Mouse (Mus musculus): ENCODE results near the gene Ccndbp1.
"Not testable (repeated sequence)": the region's sequence is repeated elsewhere in the genome, so short reads cannot be mapped to it uniquely, and the experiment has no call there.

Gene Ccndbp1

DNA sequence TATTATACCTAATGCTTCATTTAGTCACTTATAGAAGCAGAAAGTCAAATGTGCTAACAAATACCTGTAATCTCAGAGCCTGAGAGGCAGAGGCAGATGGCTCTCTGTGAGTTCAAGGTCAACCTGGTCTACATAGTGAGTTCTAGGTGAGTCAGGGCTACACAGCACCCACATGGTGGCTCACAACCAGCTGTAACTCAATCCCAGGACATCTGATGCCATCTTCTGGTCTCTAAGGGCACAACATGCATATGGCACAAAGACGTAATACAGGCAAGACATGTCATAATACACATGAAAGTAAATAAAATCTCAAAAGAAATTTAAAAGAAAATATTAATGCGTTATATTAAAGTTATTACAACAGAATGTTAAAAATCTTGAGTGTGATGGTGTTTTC lies 4.6 kb upstream of the Ccndbp1 start:
- peak; percentile 69 for DNase-seq (ENCODE audit: low read depth, low spot score)

DNA sequence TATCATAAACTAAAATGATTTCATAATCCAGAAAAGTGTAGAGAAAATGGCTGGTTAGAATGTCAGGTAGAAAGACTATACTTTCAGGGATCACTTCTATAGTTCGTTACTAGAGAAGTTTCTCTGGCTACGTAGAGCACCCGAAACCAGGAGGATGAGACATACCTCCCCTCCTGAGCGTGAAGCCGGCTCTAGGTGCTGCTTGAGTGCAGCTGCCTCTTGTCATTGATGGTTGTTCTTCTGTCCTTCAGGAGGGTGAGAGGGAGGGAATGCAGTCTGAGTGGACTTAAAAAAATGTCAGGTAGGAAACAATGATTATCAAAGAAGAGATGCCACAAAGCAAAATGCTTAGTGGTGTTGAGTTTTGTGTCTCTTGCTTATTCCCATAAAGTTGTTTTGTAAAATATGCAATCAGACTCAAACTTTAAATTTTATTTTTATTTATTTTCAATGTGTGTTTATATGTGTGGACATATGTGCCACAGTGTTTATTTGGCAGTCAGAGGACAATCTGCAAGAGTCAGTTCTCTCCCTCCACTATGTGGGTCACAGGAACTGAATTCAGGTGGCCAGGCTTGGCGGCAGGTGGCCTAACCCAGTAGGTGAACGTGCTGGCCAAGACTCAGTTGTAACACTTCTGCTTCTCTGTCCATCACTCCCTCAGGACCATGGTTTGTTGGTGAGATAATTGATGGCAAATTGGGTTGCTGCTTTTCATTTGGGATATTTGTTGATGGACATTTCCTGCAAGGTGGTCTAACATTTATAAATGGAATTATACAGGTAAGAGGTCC lies 4.0 kb upstream of the Ccndbp1 start:
- no peak for DNase-seq (ENCODE audit: low read depth, low spot score)

DNA sequence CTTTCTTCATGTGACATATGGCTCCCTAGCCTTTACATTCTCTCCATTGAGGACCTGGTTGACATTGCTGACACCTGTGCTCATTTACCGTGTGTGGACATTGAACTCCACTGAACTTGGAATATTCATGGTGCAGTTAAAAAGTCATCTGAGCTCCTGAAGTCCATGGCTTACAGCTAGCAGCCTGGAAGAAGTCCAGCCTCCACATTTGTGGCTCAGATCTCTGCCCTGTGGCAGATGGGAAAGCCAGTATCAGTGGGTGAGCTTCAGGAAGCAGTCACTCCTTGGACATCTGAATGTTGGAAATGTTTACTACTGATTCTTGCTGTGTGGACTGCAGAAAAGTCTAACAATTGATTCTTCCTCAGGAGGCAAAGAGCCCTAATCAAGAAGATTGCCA lies 1.2 kb upstream of the Ccndbp1 start:
- DNase-seq (ENCODE audit: low read depth, low spot score): no peak

DNA sequence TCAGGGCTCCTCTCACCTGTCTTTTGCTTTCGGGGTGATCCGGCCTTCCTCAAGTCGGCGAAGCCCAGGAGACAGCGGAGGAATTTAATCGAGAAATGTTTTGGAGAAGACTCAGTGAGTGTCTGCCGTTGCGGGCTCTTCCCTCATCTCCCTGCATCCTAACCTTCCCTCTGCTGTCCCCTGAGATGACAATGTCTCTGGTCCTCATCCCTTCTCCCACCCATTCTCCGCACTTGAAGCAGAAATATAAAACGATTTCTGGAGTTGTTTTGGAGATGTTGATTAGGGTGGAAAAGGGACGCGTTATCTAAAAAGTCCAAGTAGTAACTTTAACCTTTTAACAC lies 433 bp downstream of the Ccndbp1 start:
- no peak for DNase-seq (ENCODE audit: low read depth, low spot score)

DNA sequence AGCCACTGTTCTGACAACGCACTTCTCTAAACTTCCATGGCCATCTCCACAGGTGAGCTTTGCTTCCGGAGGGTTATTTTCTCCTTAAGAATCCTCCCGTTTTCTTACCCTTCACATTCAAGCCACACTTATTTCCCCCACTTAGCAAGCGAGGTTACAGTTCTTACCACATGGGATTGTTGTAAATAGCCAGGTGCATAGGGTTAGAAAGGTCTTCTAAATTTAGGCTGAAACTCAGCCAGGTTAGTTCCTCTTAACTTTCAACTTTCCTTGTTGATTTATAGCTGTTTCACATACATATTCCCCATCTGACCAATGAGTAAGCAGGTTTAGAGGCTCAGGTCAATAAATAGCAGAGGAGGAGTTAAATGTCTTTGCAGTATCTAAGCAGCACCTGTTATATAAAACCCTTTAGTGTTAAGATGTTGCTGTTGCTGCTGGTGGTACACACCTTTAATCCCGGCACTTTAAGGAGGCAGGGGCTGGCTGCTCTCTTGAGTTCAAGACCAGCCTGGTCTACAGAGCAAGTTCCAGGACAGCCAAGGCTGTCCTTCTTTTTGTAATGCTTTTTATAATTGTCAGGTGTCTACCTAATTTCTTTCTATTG lies 971 bp downstream of the Ccndbp1 start:
- no peak for DNase-seq (ENCODE audit: low read depth, low spot score)

DNA sequence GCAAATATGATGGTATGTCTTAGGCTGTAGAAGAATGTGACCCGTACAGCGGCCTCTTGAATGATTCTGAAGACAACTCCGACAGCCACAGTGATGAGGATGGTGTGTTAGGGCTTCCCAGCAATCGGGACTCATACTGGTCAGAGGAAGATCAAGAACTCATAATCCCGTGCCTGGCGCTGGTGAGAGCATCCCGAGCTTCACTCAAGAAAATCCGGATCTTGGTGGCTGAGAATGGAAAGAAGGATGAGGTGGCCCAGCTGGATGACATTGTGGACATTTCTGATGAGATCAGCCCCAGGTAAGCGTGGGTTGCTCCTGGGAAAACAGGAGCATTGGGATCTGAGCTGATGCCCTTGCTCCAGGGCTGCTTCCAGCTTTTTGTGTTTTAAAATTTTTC lies 4.5 kb downstream of the Ccndbp1 start:
- no peak for DNase-seq (ENCODE audit: low read depth, low spot score)

DNA sequence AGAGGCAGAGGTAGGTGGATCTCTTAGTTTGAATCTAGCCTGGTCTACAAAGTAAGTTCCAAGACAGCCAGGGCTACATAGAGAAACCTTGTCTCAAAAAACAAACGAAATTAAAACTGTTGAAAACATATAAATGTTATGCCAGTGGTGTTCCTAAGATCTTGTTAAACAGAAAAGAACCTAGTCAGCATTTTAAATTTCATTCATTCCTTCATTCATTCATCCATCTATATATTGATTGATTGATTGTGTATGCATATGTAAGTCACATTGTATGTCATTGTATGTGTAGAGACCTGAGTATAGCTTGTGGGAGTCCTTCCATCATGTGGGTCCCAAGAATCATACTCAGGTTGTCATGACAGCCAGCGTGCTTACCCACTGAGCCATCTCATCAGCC lies 7.3 kb downstream of the Ccndbp1 start:
- DNase-seq (ENCODE audit: low read depth, low spot score): no peak

- DNase-seq (ENCODE audit: low read depth, low spot score): no peak
Measured at GRCm38 (mm10) chr2:121016226-121016625, 8.0 kb downstream of the Ccndbp1 start.

GRCm38 (mm10) chr2:121017151-121017550 lies 8.9 kb downstream of the Ccndbp1 start:
- DNase-seq (ENCODE audit: low read depth, low spot score): no peak

- DNase-seq (ENCODE audit: low read depth, low spot score): no peak
Measured at GRCm38 (mm10) chr2:121022918-121023317, 14.7 kb downstream of the Ccndbp1 start.

GRCm38 (mm10) chr2:121036733-121037341 lies 28.6 kb downstream of the Ccndbp1 start, which contains the start of gene Epb42:
Gene Epb42 (minus strand): TSS chr2:121037072.
- no peak for DNase-seq (ENCODE audit: low read depth, low spot score)

DNA sequence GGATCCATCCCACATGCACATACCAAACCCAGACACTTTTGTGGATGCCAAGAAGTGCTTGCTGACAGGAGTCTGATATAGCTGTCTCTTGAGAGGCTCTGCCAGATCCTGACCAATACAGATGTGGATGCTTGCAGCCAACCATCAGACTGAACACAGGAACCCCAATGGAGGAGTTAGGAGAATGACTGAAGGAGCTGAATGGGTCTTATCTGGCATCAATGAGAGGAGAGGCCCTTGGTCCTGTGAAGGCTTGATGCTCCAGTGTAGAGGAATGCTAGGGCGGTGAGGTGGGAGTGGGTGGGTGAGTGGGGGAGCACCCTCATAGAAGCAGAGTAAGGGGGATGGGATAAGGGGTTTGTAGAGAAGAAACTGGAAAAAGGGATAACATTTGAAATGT lies 30.6 kb downstream of the Ccndbp1 start:
- DNase-seq (ENCODE audit: low read depth, low spot score): not testable (repeated sequence)

DNA sequence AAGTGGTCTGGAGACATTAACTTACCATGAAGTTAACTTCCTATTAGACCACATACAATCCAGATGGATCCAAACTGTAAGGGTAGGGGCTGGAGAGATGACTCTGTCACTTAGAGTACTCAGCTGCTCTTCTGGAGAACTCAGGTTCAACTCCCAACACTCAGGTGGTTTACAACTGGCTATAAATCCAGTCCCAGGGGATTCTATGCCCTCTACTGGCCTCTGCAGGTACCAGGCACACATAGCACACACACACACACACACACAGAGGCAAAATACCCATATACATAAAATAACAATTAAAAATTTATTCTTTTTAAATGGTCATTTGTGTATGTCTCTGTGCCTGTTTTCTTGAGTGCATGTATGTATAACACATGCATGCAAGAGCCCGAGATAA lies 31.2 kb downstream of the Ccndbp1 start:
- DNase-seq (ENCODE audit: low read depth, low spot score): peak; percentile 13

DNA sequence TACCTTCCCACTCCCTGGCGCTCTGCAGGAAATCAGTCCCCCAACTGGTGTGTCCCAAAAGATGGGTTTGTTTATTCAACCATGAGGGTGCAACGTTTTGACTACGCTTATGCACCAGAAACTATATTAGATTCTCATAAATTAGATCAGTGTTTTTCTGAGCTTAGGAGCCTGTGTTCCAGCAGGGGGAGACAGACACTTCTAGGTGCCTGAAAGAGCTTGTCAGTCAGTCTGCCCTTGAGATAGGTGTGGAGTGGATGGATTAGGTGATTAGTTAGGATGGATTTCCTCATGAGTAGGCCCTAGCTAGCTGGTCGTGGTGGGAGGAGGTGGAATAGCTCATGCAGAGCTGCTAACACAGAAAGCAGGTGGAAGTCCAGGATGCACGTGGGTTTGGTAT lies 32.9 kb downstream of the Ccndbp1 start:
- peak; percentile 31 for DNase-seq (ENCODE audit: low read depth, low spot score)

GRCm38 (mm10) chr2:121045653-121046052 lies 37.5 kb downstream of the Ccndbp1 start:
- DNase-seq (ENCODE audit: low read depth, low spot score): peak; percentile 42

GRCm38 (mm10) chr2:121052176-121052575 lies 44.0 kb downstream of the Ccndbp1 start:
- no peak for DNase-seq (ENCODE audit: low read depth, low spot score)

GRCm38 (mm10) chr2:121054060-121054459 lies 45.9 kb downstream of the Ccndbp1 start:
- no peak for DNase-seq (ENCODE audit: low read depth, low spot score)

DNA sequence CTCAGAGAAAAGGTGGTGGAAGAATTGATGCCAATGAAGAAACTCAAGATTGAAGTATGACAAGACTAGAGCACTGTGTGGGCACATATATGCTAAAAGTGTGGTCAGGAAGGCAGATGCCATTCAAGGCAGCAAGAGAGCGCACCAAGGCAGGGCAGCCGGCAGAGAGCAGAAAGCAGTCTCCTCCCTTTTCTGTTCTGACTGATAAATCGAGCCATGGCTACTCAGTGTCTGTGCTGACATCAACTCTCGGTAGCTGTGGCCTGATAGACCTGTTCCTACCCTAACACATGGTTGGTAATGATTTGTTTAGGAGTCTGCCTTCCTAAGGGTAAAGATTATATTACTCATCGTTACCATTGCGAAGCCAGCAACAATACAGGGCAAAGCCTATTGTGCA lies 47.7 kb downstream of the Ccndbp1 start:
- no peak for DNase-seq (ENCODE audit: low read depth, low spot score)

GRCm38 (mm10) chr2:121057997-121058396 lies 49.8 kb downstream of the Ccndbp1 start:
- DNase-seq (ENCODE audit: low read depth, low spot score): no peak

DNA sequence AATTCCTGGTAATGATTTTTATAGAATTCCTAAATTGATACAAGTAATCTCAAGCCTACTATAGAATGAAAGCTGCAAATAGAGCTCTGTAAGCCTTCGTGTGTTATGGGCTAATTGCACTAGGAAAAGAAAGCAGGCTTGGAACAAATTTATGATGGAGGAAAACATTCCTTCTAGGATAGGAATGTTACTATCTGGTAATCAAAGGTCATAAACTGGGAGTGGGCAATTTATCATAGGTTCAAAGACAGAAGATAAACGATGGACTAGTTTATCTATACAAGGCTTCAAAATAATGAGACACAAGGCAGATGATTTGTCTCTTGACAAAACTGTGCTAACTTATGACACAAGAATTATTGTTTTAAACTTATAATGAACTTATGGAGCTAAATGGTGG lies 53.1 kb downstream of the Ccndbp1 start:
- DNase-seq (ENCODE audit: low read depth, low spot score): no peak
